Mouse (Mus musculus): ENCODE results near the gene Scaf1. TPM values are rescaled to one million over a fixed set of nuclear protein-coding genes. Genes with fewer than 3 reads are reported as not detected.

Scaf1 gene
- total RNA-seq, 1 experiment: 39.2 TPM

DNA sequence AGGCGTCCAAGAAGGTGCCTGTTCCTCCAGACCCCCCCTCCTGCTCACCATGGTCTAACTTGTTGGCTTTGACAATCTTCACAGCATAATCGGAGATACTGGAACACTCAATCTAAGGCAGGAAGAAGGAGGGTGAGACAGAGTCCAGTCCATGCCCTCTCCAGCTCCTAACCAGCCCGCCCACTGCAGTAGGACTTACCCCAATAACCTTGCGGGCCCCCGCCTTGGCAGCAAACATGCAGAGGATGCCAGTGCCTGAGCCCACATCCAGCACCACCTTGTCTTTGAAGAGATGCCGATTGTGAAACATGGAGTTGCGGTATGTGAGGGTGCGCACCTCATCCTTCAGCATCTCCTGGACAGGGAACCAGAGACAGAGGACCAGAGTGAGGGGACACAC is 34.6 kb downstream of the Scaf1 start:
- H3K36me3 ChIP-seq (ENCODE audit: control insufficient read depth, insufficient read depth, low read length, poor library complexity, severe bottlenecking): peaks cover 63% of the 10 kb centered on the region
- no peak overlapping the region for H3K4me3 ChIP-seq (ENCODE audit: insufficient read depth in 1 of 2, low read depth in 1 of 2, low read length in 2 of 2, poor library complexity in 1 of 2, severe bottlenecking in 1 of 2)
- no peak overlapping the region for H3K27ac ChIP-seq (ENCODE audit: insufficient read depth, low read depth, low read length, poor library complexity, severe bottlenecking)
- peaks cover 2 to 19% of the 10 kb centered on the region in 2 experiments; a peak in 3 of 4 replicates for H3K4me1 ChIP-seq (ENCODE audit: control insufficient read depth in 2 of 2, insufficient read depth in 2 of 2, low read length in 2 of 2, poor library complexity in 1 of 2)
- no peaks in the 10 kb centered on the region for H3K9me3 ChIP-seq (ENCODE audit: control insufficient read depth, insufficient read depth, low read depth, low read length)
- TF ChIP-seq MAFK (IDR thresholded peaks at IDR 0.05; ENCODE audit: insufficient read depth, low read depth, low read length): no peak
- no peak for TF ChIP-seq CHD2 (IDR thresholded peaks at IDR 0.05; ENCODE audit: low read depth, low read length)
- TF ChIP-seq ZC3H11A (IDR thresholded peaks at IDR 0.05; ENCODE audit: borderline replicate concordance, low read depth, low read length): no peak
- TF ChIP-seq ZNF384 (IDR thresholded peaks at IDR 0.05; ENCODE audit: low read depth, low read length): no peak
- no peak for TF ChIP-seq HCFC1 (IDR thresholded peaks at IDR 0.05; ENCODE audit: borderline replicate concordance, insufficient read depth, low read length)
- no peak overlapping the region for H3K9ac ChIP-seq (ENCODE audit: insufficient read depth, low read depth, low read length, poor library complexity, severe bottlenecking)
- no peak for DNase-seq (ENCODE audit: low read depth, low spot score)
- in situ Hi-C loops (cut with MboI; ENCODE audit: low sequenced_read_pairs in 2 of 2, unreplicated experiment in 2 of 2): no loop called here

DNA sequence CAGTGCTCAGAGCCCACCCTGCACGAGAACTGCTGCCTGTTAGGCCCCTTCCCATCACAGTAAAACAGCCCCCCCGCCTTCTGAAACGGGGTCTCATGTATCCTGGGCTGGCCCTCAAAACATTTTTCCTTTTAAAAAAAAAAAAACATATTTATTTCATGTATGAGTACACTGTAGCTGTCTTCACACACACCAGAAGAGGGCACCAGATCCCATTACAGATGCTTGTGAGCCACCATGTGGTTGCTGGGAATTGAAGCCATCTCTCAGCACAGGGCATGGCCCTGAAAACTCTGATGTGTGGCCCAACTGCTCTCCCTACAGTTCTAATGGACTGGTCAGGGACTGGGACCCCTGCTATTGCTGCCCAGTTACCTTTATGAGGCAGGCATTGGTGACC is 37.9 kb downstream of the Scaf1 start:
- in situ Hi-C loops (cut with MboI; ENCODE audit: low sequenced_read_pairs in 2 of 2, unreplicated experiment in 2 of 2): no loop called here
- Histone ChIP-seq H3K4me3 (ENCODE audit: insufficient read depth in 1 of 2, low read depth in 1 of 2, low read length in 2 of 2, poor library complexity in 1 of 2, severe bottlenecking in 1 of 2) (no peak overlapping the region), H3K27ac (ENCODE audit: insufficient read depth, low read depth, low read length, poor library complexity, severe bottlenecking) (no peak overlapping the region), H3K9me3 (ENCODE audit: control insufficient read depth, insufficient read depth, low read depth, low read length) (no peaks in the 10 kb centered on the region), H3K4me1 (ENCODE audit: control insufficient read depth in 2 of 2, insufficient read depth in 2 of 2, low read length in 2 of 2, poor library complexity in 1 of 2) (peaks cover 0 to 14% of the 10 kb centered on the region in 2 experiments; a peak in 2 of 4 replicates), H3K9ac (ENCODE audit: insufficient read depth, low read depth, low read length, poor library complexity, severe bottlenecking) (no peak overlapping the region), H3K36me3 (ENCODE audit: control insufficient read depth, insufficient read depth, low read length, poor library complexity, severe bottlenecking) (peaks cover 64% of the 10 kb centered on the region)
- DNase-seq (ENCODE audit: low read depth, low spot score): no peak
- no peak for TF ChIP-seq CHD2 (IDR thresholded peaks at IDR 0.05; ENCODE audit: low read depth, low read length)
- TF ChIP-seq ZNF384 (IDR thresholded peaks at IDR 0.05; ENCODE audit: low read depth, low read length): no peak
- TF ChIP-seq ZC3H11A (IDR thresholded peaks at IDR 0.05; ENCODE audit: borderline replicate concordance, low read depth, low read length): no peak
- TF ChIP-seq MAFK (IDR thresholded peaks at IDR 0.05; ENCODE audit: insufficient read depth, low read depth, low read length): no peak
- no peak for TF ChIP-seq HCFC1 (IDR thresholded peaks at IDR 0.05; ENCODE audit: borderline replicate concordance, insufficient read depth, low read length)

DNA sequence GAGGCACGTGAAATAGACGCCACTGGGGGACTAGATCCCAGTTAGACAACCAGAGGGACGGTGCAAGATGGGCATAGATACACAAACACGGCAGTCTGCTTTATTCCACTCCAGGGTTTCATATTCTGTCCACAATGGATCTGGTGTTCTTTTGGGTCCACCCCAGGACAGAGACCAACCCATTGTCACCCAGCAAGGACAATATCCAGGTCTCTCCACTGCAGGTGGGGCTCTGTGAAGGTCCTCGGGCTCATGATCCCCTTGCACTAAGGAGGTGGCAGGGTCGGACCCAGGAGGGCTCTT is 41.1 kb downstream of the Scaf1 start:
- Histone ChIP-seq H3K4me1 (ENCODE audit: control insufficient read depth in 2 of 2, insufficient read depth in 2 of 2, low read length in 2 of 2, poor library complexity in 1 of 2) (peaks cover 0 to 19% of the 10 kb centered on the region in 2 experiments; a peak in 2 of 4 replicates), H3K36me3 (ENCODE audit: control insufficient read depth, insufficient read depth, low read length, poor library complexity, severe bottlenecking) (peaks cover 39% of the 10 kb centered on the region), H3K27ac (ENCODE audit: insufficient read depth, low read depth, low read length, poor library complexity, severe bottlenecking) (peak overlapping the region; percentile 37; the same call in 1 of the 2 replicates), H3K9ac (ENCODE audit: insufficient read depth, low read depth, low read length, poor library complexity, severe bottlenecking) (no peak overlapping the region), H3K9me3 (ENCODE audit: control insufficient read depth, insufficient read depth, low read depth, low read length) (no peaks in the 10 kb centered on the region), H3K4me3 (ENCODE audit: insufficient read depth in 1 of 2, low read depth in 1 of 2, low read length in 2 of 2, poor library complexity in 1 of 2, severe bottlenecking in 1 of 2) (no peak overlapping the region)
- TF ChIP-seq CHD2 (IDR thresholded peaks at IDR 0.05; ENCODE audit: low read depth, low read length) (no peak), MAFK (IDR thresholded peaks at IDR 0.05; ENCODE audit: insufficient read depth, low read depth, low read length) (no peak), ZNF384 (IDR thresholded peaks at IDR 0.05; ENCODE audit: low read depth, low read length) (no peak), ZC3H11A (IDR thresholded peaks at IDR 0.05; ENCODE audit: borderline replicate concordance, low read depth, low read length) (no peak), HCFC1 (IDR thresholded peaks at IDR 0.05; ENCODE audit: borderline replicate concordance, insufficient read depth, low read length) (no peak)
- in situ Hi-C loops (cut with MboI; ENCODE audit: low sequenced_read_pairs in 2 of 2, unreplicated experiment in 2 of 2): no loop called here
- no peak for DNase-seq (ENCODE audit: low read depth, low spot score)

DNA sequence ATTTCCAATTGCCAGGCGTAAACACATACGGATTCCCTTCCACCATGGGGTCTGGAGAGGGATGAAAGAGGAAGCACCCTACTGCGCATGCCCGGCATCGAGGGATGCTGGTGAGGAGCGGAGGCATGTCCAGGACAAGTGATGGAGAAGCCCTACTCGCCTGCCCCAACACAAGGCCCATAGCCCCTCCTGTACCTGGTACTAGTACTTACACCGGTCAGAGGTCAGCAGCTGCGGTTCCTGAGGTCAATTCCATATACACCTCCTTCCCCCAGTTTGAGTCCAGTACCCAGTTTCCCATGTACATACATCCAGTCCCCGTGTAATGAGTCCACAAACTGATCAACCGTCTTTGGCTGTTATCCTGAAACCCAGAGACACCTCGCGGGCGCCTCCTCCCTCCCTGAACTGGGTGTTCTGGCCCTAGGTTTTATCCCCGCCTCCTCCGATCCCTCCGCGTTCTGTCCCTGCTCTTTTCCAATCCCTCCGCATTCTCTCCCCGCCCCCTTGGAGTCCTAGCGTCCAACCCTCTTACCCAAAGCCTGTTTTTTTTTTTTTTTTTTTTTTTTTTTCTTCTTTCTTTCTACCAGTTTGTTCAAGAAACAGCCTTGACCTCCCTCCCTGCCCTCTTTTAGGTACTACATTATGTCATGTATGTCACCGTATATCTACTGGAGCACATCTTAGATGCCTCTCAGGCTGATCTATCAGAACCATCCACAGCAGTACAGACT is 41.6 kb downstream of the Scaf1 start, which contains the start of gene Cpt1c:
Gene Cpt1c, minus strand, starts transcription at position 469 of the 734 bp plus-strand sequence.
- Histone ChIP-seq H3K9ac (ENCODE audit: insufficient read depth, low read depth, low read length, poor library complexity, severe bottlenecking) (peak within 1 kb of the TSS; percentile 79), H3K4me3 (ENCODE audit: insufficient read depth in 1 of 2, low read depth in 1 of 2, low read length in 2 of 2, poor library complexity in 1 of 2, severe bottlenecking in 1 of 2) (peak within 1 kb of the TSS; percentile 28 to 70), H3K27ac (ENCODE audit: insufficient read depth, low read depth, low read length, poor library complexity, severe bottlenecking) (peak within 1 kb of the TSS; percentile 92), H3K9me3 (ENCODE audit: control insufficient read depth, insufficient read depth, low read depth, low read length) (no peaks in the 10 kb centered on the region), H3K4me1 (ENCODE audit: control insufficient read depth in 2 of 2, insufficient read depth in 2 of 2, low read length in 2 of 2, poor library complexity in 1 of 2) (peaks cover 0 to 22% of the 10 kb centered on the region in 2 experiments; a peak in 2 of 4 replicates), H3K36me3 (ENCODE audit: control insufficient read depth, insufficient read depth, low read length, poor library complexity, severe bottlenecking) (peaks cover 37% of the 10 kb centered on the region)
- no peak for TF ChIP-seq ZC3H11A (IDR thresholded peaks at IDR 0.05; ENCODE audit: borderline replicate concordance, low read depth, low read length)
- TF ChIP-seq HCFC1 (IDR thresholded peaks at IDR 0.05; ENCODE audit: borderline replicate concordance, insufficient read depth, low read length): no peak; the same call in 1 of the 2 replicates
- TF ChIP-seq CHD2 (IDR thresholded peaks at IDR 0.05; ENCODE audit: low read depth, low read length): peak; percentile 87
- peak; percentile 83 for TF ChIP-seq ZNF384 (IDR thresholded peaks at IDR 0.05; ENCODE audit: low read depth, low read length)
- DNase-seq (ENCODE audit: low read depth, low spot score): peak; percentile 96
- in situ Hi-C loops (cut with MboI; ENCODE audit: low sequenced_read_pairs in 2 of 2, unreplicated experiment in 2 of 2): no loop called here

Data from ES-E14 (cell line).